In genomic region chr4:4645264-4645663, GRCm38 (mm10) we compare ENCODE assay signal across 26 mouse cellular contexts.
DNase-seq lines count a peak whose midpoint lies in the region; ATAC-seq and TF ChIP-seq lines count a peak whose summit lies in the region.
"Had no signal": no experiment of that assay in that cellular context is flagged by ENCODE, and none has a peak within 500 bp of the region (broad histone marks: within the 10 kb centered on the region; RNA-seq: fewer than 3 reads in every experiment).

No protein-coding gene starts in this region.

- H3K27ac ChIP-seq in kidney, postnatal 0 days: no peak overlapping the region
- H3K27ac ChIP-seq in stomach, embryonic 14.5 days (ENCODE audit: low read length): no peak overlapping the region
- no peak overlapping the region for H3K27ac ChIP-seq in stomach, postnatal 0 days (replicated peaks)
- H3K27ac ChIP-seq: embryonic facial prominence, embryonic 13.5 days; forebrain, embryonic 10.5 days; heart, embryonic 10.5 days; hindbrain, embryonic 12.5 days had no signal

- H3K27me3 ChIP-seq in kidney, postnatal 0 days (ENCODE audit: insufficient read depth, low read length): no peaks in the 10 kb centered on the region
- H3K27me3 ChIP-seq in stomach, embryonic 14.5 days (ENCODE audit: control insufficient read depth, insufficient read depth, low read length): no peaks in the 10 kb centered on the region
- no peaks in the 10 kb centered on the region for H3K27me3 ChIP-seq in stomach, postnatal 0 days (ENCODE audit: control insufficient read depth, insufficient read depth, low read length)
- H3K27me3 ChIP-seq: embryonic facial prominence, embryonic 13.5 days; hindbrain, embryonic 12.5 days; Patski had no signal

- no peaks in the 10 kb centered on the region for H3K4me1 ChIP-seq in kidney, postnatal 0 days (replicated peaks; ENCODE audit: insufficient read depth, low read length)
- no peaks in the 10 kb centered on the region for H3K4me1 ChIP-seq in stomach, embryonic 14.5 days (ENCODE audit: control insufficient read depth, insufficient read depth, low read length)
- H3K4me1 ChIP-seq in stomach, postnatal 0 days (replicated peaks; ENCODE audit: control insufficient read depth, insufficient read depth): no peaks in the 10 kb centered on the region
- H3K4me1 ChIP-seq: embryonic facial prominence, embryonic 13.5 days; forebrain, embryonic 10.5 days; heart, embryonic 10.5 days; hindbrain, embryonic 12.5 days had no signal

- no peak overlapping the region for H3K4me2 ChIP-seq in kidney, postnatal 0 days (ENCODE audit: low read length)
- no peak overlapping the region for H3K4me2 ChIP-seq in stomach, embryonic 14.5 days (replicated peaks; ENCODE audit: low read depth, low read length)
- H3K4me2 ChIP-seq in stomach, postnatal 0 days (replicated peaks; ENCODE audit: low read depth): no peak overlapping the region
- H3K4me2 ChIP-seq: embryonic facial prominence, embryonic 13.5 days; hindbrain, embryonic 12.5 days had no signal

- H3K9me3 ChIP-seq in kidney, postnatal 0 days (replicated peaks; ENCODE audit: low read length): no peaks in the 10 kb centered on the region
- no peaks in the 10 kb centered on the region for H3K9me3 ChIP-seq in stomach, embryonic 14.5 days (ENCODE audit: control insufficient read depth, low read depth, low read length)
- no peaks in the 10 kb centered on the region for H3K9me3 ChIP-seq in stomach, postnatal 0 days (ENCODE audit: control insufficient read depth, low read length)
- H3K9me3 ChIP-seq: embryonic facial prominence, embryonic 13.5 days; forebrain, embryonic 10.5 days; G1E; heart, embryonic 10.5 days; hindbrain, embryonic 12.5 days had no signal

- no peak for ATAC-seq in kidney, postnatal 0 days (replicated peaks; ENCODE audit: low FRiP score, low read depth)
- ATAC-seq in stomach, embryonic 14.5 days (ENCODE audit: insufficient number of reproducible peaks, insufficient read depth, low FRiP score, low read depth): no peak
- no peak for ATAC-seq in stomach, postnatal 0 days (ENCODE audit: low FRiP score, low TSS enrichment)
- ATAC-seq: activated CD4-positive, CD25-positive, alpha-beta regulatory T cell, adult 4 months; CD4-positive, CD25-positive, alpha-beta regulatory T cell, adult 4 months; forebrain, embryonic 14.5 days; hindbrain, embryonic 16.5 days; inflammation-experienced regulatory T-cells, adult 6 months; Patski had no signal

- no peaks in the 10 kb centered on the region for H3K36me3 ChIP-seq in kidney, postnatal 0 days (ENCODE audit: insufficient read depth, low read length)
- H3K36me3 ChIP-seq in stomach, embryonic 14.5 days (ENCODE audit: control insufficient read depth, insufficient read depth, low read length): no peaks in the 10 kb centered on the region
- no peaks in the 10 kb centered on the region for H3K36me3 ChIP-seq in stomach, postnatal 0 days (ENCODE audit: control insufficient read depth, insufficient read depth, low read length)
- H3K36me3 ChIP-seq: embryonic facial prominence, embryonic 13.5 days; forebrain, embryonic 10.5 days; G1E; heart, embryonic 10.5 days; hindbrain, embryonic 12.5 days had no signal

- no peak overlapping the region for H3K4me3 ChIP-seq in kidney, postnatal 0 days (replicated peaks; ENCODE audit: low read depth, low read length)
- no peak overlapping the region for H3K4me3 ChIP-seq in stomach, embryonic 14.5 days (ENCODE audit: low read depth, low read length)
- H3K4me3 ChIP-seq in stomach, postnatal 0 days (ENCODE audit: low read depth, low read length): no peak overlapping the region
- H3K4me3 ChIP-seq: embryonic facial prominence, embryonic 13.5 days; erythroblast, embryonic 14.5 days; forebrain, embryonic 10.5 days; heart, embryonic 10.5 days; hindbrain, embryonic 12.5 days had no signal

- peak; percentile 71 for DNase-seq in kidney, postnatal 0 days (ENCODE audit: low spot score)
- DNase-seq in kidney, adult 11 months: no peak
- no peak for DNase-seq in stomach, postnatal 0 days (ENCODE audit: low spot score)
- peak; percentile 18 for DNase-seq in brain, adult 2 months (ENCODE audit: low read depth, low spot score)
- DNase-seq in thymus, adult 18-20 months: no peak
- no peak for DNase-seq in gastrocnemius, postnatal 4 days (ENCODE audit: low spot score in 2 of 2)
- DNase-seq: adrenal gland, postnatal 14 days; B cell, adult 2 months; cerebellum, postnatal 14 days; gastrocnemius, postnatal 36 days; heart, adult 18-20 months; heart, postnatal 10 days; heart, postnatal 4 days had no signal

- TF ChIP-seq CTCF in kidney, postnatal 0 days (IDR thresholded peaks at IDR 0.05; ENCODE audit: low read depth): no peak
- TF ChIP-seq CTCF in stomach, postnatal 0 days (IDR thresholded peaks at IDR 0.05; ENCODE audit: low read depth): no peak

- 55% methylated on average over 1 of the region's 1 CpGs for WGBS in kidney, postnatal 0 days
- 68% methylated on average over 1 of the region's 1 CpGs for WGBS in stomach, embryonic 14.5 days
- 76% methylated on average over 1 of the region's 1 CpGs for WGBS in stomach, postnatal 0 days

- H3K9ac ChIP-seq in kidney, postnatal 0 days (ENCODE audit: low read depth, low read length): no peak overlapping the region
- peak overlapping the region; percentile 14; the same call in 1 of the 2 replicates for H3K9ac ChIP-seq in stomach, embryonic 14.5 days (replicated peaks; ENCODE audit: low read depth, low read length)
- H3K9ac ChIP-seq in stomach, postnatal 0 days (ENCODE audit: low read length): no peak overlapping the region
- H3K9ac ChIP-seq: embryonic facial prominence, embryonic 13.5 days; hindbrain, embryonic 12.5 days had no signal

- TF ChIP-seq EP300 in stomach, postnatal 0 days (optimal IDR thresholded peaks at IDR 0.05): no peak

Comparison
In these comparisons a context has a peak if more than half of its experiments do, and no peak if none do; other contexts are left out.
1. DNase-seq: peak in kidney, postnatal 0 days (single experiment) and brain, adult 2 months (single experiment); none in kidney, adult 11 months (single experiment), stomach, postnatal 0 days (single experiment), thymus, adult 18-20 months (0 of 2) and gastrocnemius, postnatal 4 days (0 of 2).